Mouse (Mus musculus) intestine, embryonic 14.5 days (tissue): ENCODE results near the gene Siah3. TPM values are rescaled to one million over a fixed set of nuclear protein-coding genes. Genes with fewer than 3 reads are reported as not detected.
"Not testable (repeated sequence)": the region's sequence is repeated elsewhere in the genome, so short reads cannot be mapped to it uniquely, and the experiment has no call there.

Experiments
- ATAC-seq: fragments of 200-750 bp; cut with Nextera tagmentation; replicated peaks from 2 replicates; pipeline ENCODE4 v1.8.0; 2017; ENCODE audit warnings: low read depth, moderate number of reproducible peaks, moderate TSS enrichment, moderate library complexity; ENCODE audit not compliant: low FRiP score, low TSS enrichment
- DNase-seq: peaks from one replicate; pipeline ENCODE4 v3.0.0-alpha.2; 2018; ENCODE audit warnings: low spot score
- H3K27ac ChIP-seq: fragments of 300-500 bp; sonication (generic); 2 replicates; pipeline ENCODE4 v1.5.1; 2014; ENCODE audit warnings: low read depth, mild to moderate bottlenecking, control low read depth
- H3K27me3 ChIP-seq: fragments of 300-500 bp; sonication (generic); replicated peaks from 2 replicates; pipeline ENCODE4 v1.6.1; 2014; ENCODE audit warnings: low read length, control low read depth; ENCODE audit not compliant: control insufficient read depth, insufficient read depth
- H3K36me3 ChIP-seq: fragments of 300-500 bp; sonication (generic); 2 replicates; pipeline ENCODE4 v1.6.1; 2014; ENCODE audit warnings: low read length, control low read depth; ENCODE audit not compliant: control insufficient read depth, insufficient read depth
- H3K4me1 ChIP-seq: fragments of 300-500 bp; sonication (generic); replicated peaks from 2 replicates; pipeline ENCODE4 v1.6.1; 2014; ENCODE audit warnings: low read length, control low read depth, mixed read lengths; ENCODE audit not compliant: control insufficient read depth, insufficient read depth
- H3K4me2 ChIP-seq: fragments of 300-500 bp; sonication (generic); 2 replicates; pipeline ENCODE4 v1.6.1; 2014; ENCODE audit warnings: low read length
- H3K4me3 ChIP-seq: fragments of 300-500 bp; sonication (generic); 2 replicates; pipeline ENCODE4 v1.5.1; 2014; ENCODE audit warnings: low read depth, low read length, control low read depth, mixed read lengths
- H3K9ac ChIP-seq: fragments of 300-500 bp; sonication (generic); 2 replicates; pipeline ENCODE4 v1.6.1; 2014; ENCODE audit warnings: mild to moderate bottlenecking, low read length
- H3K9me3 ChIP-seq: fragments of 300-500 bp; sonication (generic); 2 replicates; pipeline ENCODE4 v1.6.1; 2016; ENCODE audit warnings: low read length, control low read depth; ENCODE audit not compliant: control insufficient read depth
- WGBS: fragments of 180-500 bp; shearing (Covaris S2); extraction: QIAGEN DNeasy Blood & Tissue Kit; methylation state at CpG from one replicate; pipeline ENCODE4 v1.1.7; 2014; 5-methylcytosine and 5-hydroxymethylcytosine counted together
- polyA plus RNA-seq: library from polyadenylated mRNA; unstranded; fragments of >200 nt; fragmentation: Nextera tagmentation; extraction: Ambion mirVana; gene quantifications from 2 replicates; pipeline ENCODE4 v1.2.1, GENCODE M21; 2014

Siah3 gene
- polyA plus RNA-seq, 1 experiment from 2014 or later: 0.28 TPM

DNA sequence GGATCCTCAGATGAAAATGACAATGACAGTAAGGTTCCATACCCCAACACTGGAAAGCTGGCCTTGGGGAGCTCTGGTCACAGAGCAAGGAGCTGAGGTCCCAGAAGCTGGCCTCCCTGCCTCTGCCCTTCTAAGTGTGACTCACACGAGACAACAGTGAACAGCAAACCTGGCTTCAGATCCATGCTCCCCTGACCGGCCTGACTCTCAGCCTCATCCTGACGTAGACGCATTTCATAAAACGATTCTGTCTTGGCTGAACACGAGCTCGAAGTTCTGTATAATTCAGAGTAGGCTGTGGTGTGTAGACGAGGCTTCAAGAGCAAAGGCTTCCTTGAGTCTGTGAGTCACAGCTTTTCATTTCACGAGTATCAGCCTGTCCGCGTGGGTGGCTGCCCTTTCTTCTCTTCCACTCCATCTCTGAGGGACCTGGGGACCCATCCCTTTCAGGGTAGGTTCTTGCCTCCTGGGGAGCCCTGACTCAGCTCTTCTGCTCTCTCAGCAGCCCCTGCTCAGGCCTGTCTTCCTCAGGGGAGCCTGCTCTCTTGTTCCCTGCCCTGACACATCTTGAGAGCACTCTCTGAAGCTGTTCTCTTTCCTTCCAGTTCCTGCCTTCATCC lies 11.2 kb upstream of the Siah3 start:
- ATAC-seq (no peak), DNase-seq (no peak)
- Histone ChIP-seq H3K4me3 (no peak overlapping the region), H3K27ac (no peak overlapping the region), H3K4me2 (no peak overlapping the region), H3K36me3 (no peaks in the 10 kb centered on the region), H3K27me3 (no peaks in the 10 kb centered on the region), H3K9ac (no peak overlapping the region), H3K9me3 (no peaks in the 10 kb centered on the region), H3K4me1 (0 out of 2 replicates have a peak, but pooled peaks cover 6% of the 10 kb centered on the region)
- WGBS: 78% methylated on average over 11 of the region's 11 CpGs

GRCm38 (mm10) chr14:75445281-75445947 lies 10.4 kb upstream of the Siah3 start:
- Histone ChIP-seq H3K27me3 (no peaks in the 10 kb centered on the region), H3K27ac (no peak overlapping the region), H3K4me2 (peak overlapping the region; percentile 49), H3K4me1 (0 out of 2 replicates have a peak, but pooled peaks cover 6% of the 10 kb centered on the region), H3K9me3 (no peaks in the 10 kb centered on the region), H3K4me3 (peak overlapping the region; percentile 29), H3K36me3 (no peaks in the 10 kb centered on the region), H3K9ac (0 out of 2 replicates have a peak overlapping the region, but pooled peaks have one; percentile 25)
- whole genome bisulfite sequencing: 4% methylated on average over 15 of the region's 15 CpGs
- ATAC-seq: peak; percentile 70; the same call in 1 of the 2 replicates
- peak; percentile 72 for DNase-seq

- peak overlapping the region; percentile 49 for H3K4me2 ChIP-seq
- no peak overlapping the region for H3K27ac ChIP-seq
- no peaks in the 10 kb centered on the region for H3K36me3 ChIP-seq
- ATAC-seq: no peak
- no peak for DNase-seq
- no peaks in the 10 kb centered on the region for H3K27me3 ChIP-seq
- 34% methylated on average over 6 of the region's 6 CpGs for WGBS
- 0 out of 2 replicates have a peak, but pooled peaks cover 6% of the 10 kb centered on the region for H3K4me1 ChIP-seq
- H3K9me3 ChIP-seq: no peaks in the 10 kb centered on the region
- peak overlapping the region; percentile 29 for H3K4me3 ChIP-seq
- H3K9ac ChIP-seq: 0 out of 2 replicates have a peak overlapping the region, but pooled peaks have one; percentile 25
Observed at GRCm38 (mm10) chr14:75445948-75446281, 9.9 kb upstream of the Siah3 start.

- ATAC-seq, H3K4me3 ChIP-seq, H3K9ac ChIP-seq, H3K4me2 ChIP-seq, H3K4me1 ChIP-seq, H3K27me3 ChIP-seq, H3K9me3 ChIP-seq, DNase-seq, H3K27ac ChIP-seq, H3K36me3 ChIP-seq: not testable (repeated sequence)
Observed at GRCm38 (mm10) chr14:75446314-75446713, 9.5 kb upstream of the Siah3 start.

- Histone ChIP-seq H3K4me3 (no peak overlapping the region), H3K36me3 (no peaks in the 10 kb centered on the region), H3K4me1 (no peaks in the 10 kb centered on the region), H3K27me3 (peaks cover 8% of the 10 kb centered on the region), H3K27ac (no peak overlapping the region), H3K9ac (no peak overlapping the region), H3K9me3 (no peaks in the 10 kb centered on the region), H3K4me2 (no peak overlapping the region)
- no peak for ATAC-seq
- no peak for DNase-seq
- 90% methylated on average over 4 of the region's 4 CpGs for WGBS
Observed at GRCm38 (mm10) chr14:75453906-75454305, 1.9 kb upstream of the Siah3 start.

- Histone ChIP-seq H3K4me2 (no peak overlapping the region), H3K9ac (no peak overlapping the region)
- WGBS: 7% methylated on average over 4 of the region's 4 CpGs
Observed at GRCm38 (mm10) chr14:75454716-75455115, 1.1 kb upstream of the Siah3 start.

GRCm38 (mm10) chr14:75455361-75455742 lies 430 bp upstream of the Siah3 start:
- Histone ChIP-seq H3K27me3 (peaks cover 8% of the 10 kb centered on the region), H3K9me3 (no peaks in the 10 kb centered on the region), H3K4me2 (peak overlapping the region; percentile 57; the same call in 1 of the 2 replicates), H3K4me3 (no peak overlapping the region), H3K36me3 (no peaks in the 10 kb centered on the region), H3K4me1 (no peaks in the 10 kb centered on the region), H3K9ac (no peak overlapping the region), H3K27ac (no peak overlapping the region)
- peak; percentile 42 for DNase-seq
- 22% methylated on average over 3 of the region's 3 CpGs for WGBS
- no peak for ATAC-seq

More at GRCm38 (mm10) chr14:75454716-75455115, 1.1 kb upstream of the Siah3 start:
- Histone ChIP-seq H3K4me1 (no peaks in the 10 kb centered on the region), H3K27me3 (peaks cover 8% of the 10 kb centered on the region), H3K27ac (no peak overlapping the region), H3K36me3 (no peaks in the 10 kb centered on the region), H3K4me3 (no peak overlapping the region), H3K9me3 (no peaks in the 10 kb centered on the region)
- peak; percentile 67 for DNase-seq
- no peak for ATAC-seq

DNA sequence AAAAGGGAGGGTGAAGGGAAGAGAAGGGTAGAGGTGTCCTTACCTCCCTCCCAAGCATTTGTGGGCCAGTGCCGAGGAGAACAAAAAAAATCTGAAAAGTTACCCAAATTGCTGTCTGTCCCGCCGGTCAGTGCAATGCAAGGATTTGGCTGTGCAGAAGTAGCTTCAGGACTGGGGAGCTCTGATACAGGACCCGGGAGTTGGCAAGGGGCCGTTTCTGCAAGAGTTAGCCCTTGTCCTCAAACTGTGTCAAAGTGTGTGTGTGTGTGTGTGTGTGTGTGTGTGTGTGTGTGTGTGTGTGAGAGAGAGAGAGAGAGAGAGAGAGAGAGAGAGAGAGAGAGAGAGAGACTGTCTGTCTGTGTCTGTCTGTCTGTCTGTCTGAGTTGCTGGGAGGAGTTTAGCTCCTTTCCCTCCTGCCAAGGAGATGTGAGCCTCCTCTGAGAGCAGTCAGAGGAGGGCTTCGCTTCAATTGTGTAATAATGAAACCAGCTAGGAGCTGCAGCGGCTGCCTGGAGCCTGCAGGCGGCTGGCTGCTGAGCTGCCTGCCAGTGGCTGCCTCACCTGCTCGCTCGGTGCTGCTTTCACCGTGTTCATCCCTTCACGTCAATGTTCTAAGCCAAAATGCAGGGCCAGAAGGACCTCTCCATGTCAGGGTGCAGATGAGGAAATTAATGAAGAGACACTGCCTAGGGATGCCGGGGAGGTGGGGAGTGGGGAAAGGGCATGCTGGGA lies 873 bp downstream of the Siah3 start:
- Histone ChIP-seq H3K9ac (peak overlapping the region; percentile 5; the same call in 1 of the 2 replicates), H3K4me2 (peak overlapping the region; percentile 57), H3K27me3 (peaks cover 8% of the 10 kb centered on the region), H3K4me3 (peak overlapping the region; percentile 25), H3K4me1 (no peaks in the 10 kb centered on the region), H3K27ac (no peak overlapping the region), H3K9me3 (no peaks in the 10 kb centered on the region), H3K36me3 (no peaks in the 10 kb centered on the region)
- peak; percentile 68 for DNase-seq
- ATAC-seq: no peak
- WGBS: 6% methylated on average over 13 of the region's 13 CpGs
